Mouse (Mus musculus) neural tube, embryonic 13.5 days (tissue): Measurements from ENCODE around the gene Srrm3. TPM values are rescaled to one million over a fixed set of nuclear protein-coding genes. Genes with fewer than 3 reads are reported as not detected.
A peak's percentile ranks its signal among the peaks of the same experiment; 100 is the strongest.

Source experiments
- ATAC-seq: fragments of 200-750 bp; cut with Nextera tagmentation; 2 replicates; pipeline ENCODE4 v1.8.0; 2017; ENCODE audit warnings: low read depth, mild to moderate bottlenecking, moderate TSS enrichment, moderate library complexity
- H3K27ac ChIP-seq: fragments of 300-500 bp; sonication (generic); replicated peaks from 2 replicates; pipeline ENCODE4 v1.5.1; 2015; ENCODE audit warnings: moderate library complexity, mild to moderate bottlenecking, inconsistent platforms
- H3K27me3 ChIP-seq: fragments of 300-500 bp; sonication (generic); 2 replicates; pipeline ENCODE4 v1.6.1; 2015; ENCODE audit warnings: mild to moderate bottlenecking, inconsistent platforms
- H3K36me3 ChIP-seq: fragments of 300-500 bp; sonication (generic); 2 replicates; pipeline ENCODE4 v1.6.1; 2015; ENCODE audit warnings: mild to moderate bottlenecking, inconsistent platforms
- H3K4me1 ChIP-seq: fragments of 300-500 bp; sonication (generic); replicated peaks from 2 replicates; pipeline ENCODE4 v1.6.1; 2015; ENCODE audit warnings: inconsistent platforms
- H3K4me2 ChIP-seq: fragments of 300-500 bp; sonication (generic); 2 replicates; pipeline ENCODE4 v1.6.1; 2015; ENCODE audit warnings: inconsistent platforms, mild to moderate bottlenecking, moderate library complexity
- H3K4me3 ChIP-seq: fragments of 300-500 bp; sonication (generic); 2 replicates; pipeline ENCODE4 v1.5.1; 2015; ENCODE audit warnings: mild to moderate bottlenecking, inconsistent platforms
- H3K9ac ChIP-seq: fragments of 300-500 bp; sonication (generic); 2 replicates; pipeline ENCODE4 v1.6.1; 2015; ENCODE audit warnings: moderate library complexity, mild to moderate bottlenecking, inconsistent platforms
- H3K9me3 ChIP-seq: fragments of 300-500 bp; sonication (generic); 2 replicates; pipeline ENCODE4 v1.6.1; 2016; ENCODE audit warnings: inconsistent platforms
- WGBS: fragments of 180-500 bp; shearing (Covaris S2); methylation state at CpG from one replicate; pipeline ENCODE4 v1.1.7; 2015; 5-methylcytosine and 5-hydroxymethylcytosine counted together
- polyA plus RNA-seq: library from polyadenylated mRNA; unstranded; fragments of >200 nt; fragmentation: Nextera tagmentation; extraction: Ambion mirVana; gene quantifications from 2 replicates; pipeline ENCODE4 v1.2.1, GENCODE M21; 2015

Gene Srrm3
- polyA plus RNA-seq: 77.2 and 85.9 TPM in 2 replicates

DNA sequence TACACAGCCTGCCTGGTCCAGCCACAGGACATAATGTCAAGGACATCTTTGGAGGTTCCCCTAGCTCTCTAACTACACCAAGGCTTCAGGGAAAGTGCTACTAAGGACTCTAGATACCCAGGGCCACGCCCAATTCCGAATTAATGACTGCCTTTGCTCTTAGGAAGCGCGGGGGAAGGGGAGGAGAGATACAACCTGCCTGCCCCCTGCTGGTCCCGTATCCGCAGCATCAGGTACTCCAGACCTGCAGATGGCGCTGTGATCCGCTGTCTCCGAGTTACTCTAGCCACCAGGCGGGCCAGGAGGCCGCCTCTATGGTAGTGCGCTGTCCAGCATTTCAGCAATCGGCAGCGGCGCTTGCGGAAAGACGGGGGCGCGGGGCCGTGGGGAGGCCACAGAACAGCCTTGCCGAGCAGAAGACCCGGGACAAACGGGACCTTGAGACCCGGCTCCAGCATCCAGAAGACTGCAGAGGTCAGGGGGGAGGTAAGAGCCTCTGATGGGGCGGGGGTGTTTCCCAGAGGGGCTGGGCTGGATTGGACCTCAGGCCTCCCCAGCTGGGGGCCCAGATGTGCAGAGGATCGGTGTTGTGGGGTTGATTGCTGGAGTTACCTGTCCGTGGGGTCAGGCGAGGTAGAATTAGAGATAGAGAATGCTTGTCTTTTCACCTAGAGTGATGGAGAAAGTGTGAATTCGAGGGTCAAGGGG, at the start of gene Srrm3:
Gene Srrm3 (plus strand): TSS at position 336 of the 708 bp plus-strand sequence.
- WGBS: 4% methylated on average over 29 of the region's 29 CpGs
- Histone ChIP-seq H3K36me3 (no peaks in the 10 kb centered on the region), H3K9ac (peak within 1 kb of the TSS; percentile 94), H3K27me3 (no peaks in the 10 kb centered on the region), H3K4me2 (peak within 1 kb of the TSS; percentile 91), H3K4me3 (peak within 1 kb of the TSS; percentile 75), H3K4me1 (peaks cover 54% of the 10 kb centered on the region), H3K9me3 (no peaks in the 10 kb centered on the region), H3K27ac (peak within 1 kb of the TSS; percentile 78)
- peak; percentile 54; the same call in 1 of the 2 replicates for ATAC-seq

- H3K9me3 ChIP-seq: no peaks in the 10 kb centered on the region
- no peaks in the 10 kb centered on the region for H3K4me1 ChIP-seq
- no peak overlapping the region for H3K4me2 ChIP-seq
- no peak overlapping the region for H3K27ac ChIP-seq
- H3K9ac ChIP-seq: no peak overlapping the region
- no peak for ATAC-seq
- H3K27me3 ChIP-seq: no peaks in the 10 kb centered on the region
- no peaks in the 10 kb centered on the region for H3K36me3 ChIP-seq
- WGBS: 74% methylated on average over 3 of the region's 3 CpGs
- H3K4me3 ChIP-seq: no peak overlapping the region
These were observed 44.8 kb upstream of the Srrm3 start for GRCm38 (mm10) chr5:135761881-135762280.

DNA sequence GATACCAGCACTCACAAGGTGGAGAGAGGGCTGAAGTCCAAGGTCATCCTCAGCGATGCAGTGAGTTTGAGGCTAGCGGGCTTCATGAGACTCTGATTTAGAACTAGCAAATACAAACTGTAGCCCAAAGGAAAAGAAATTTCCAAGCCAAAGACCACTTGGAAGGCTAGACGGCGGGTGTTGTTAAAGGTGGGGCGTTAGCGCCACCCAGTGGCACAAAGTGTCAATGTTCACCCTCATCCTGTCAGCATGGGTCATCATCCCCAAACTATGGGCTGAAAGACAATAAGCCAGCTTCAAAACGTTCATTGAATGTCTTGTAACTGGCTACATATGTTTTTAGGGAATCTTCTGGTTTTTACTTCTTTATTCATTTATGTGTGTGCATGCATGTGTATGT, 43.2 kb upstream of the Srrm3 start:
- no peak overlapping the region for H3K4me2 ChIP-seq
- H3K9me3 ChIP-seq: no peaks in the 10 kb centered on the region
- H3K27ac ChIP-seq: no peak overlapping the region
- WGBS: 6% methylated on average over 7 of the region's 7 CpGs
- no peaks in the 10 kb centered on the region for H3K27me3 ChIP-seq
- H3K4me1 ChIP-seq: no peaks in the 10 kb centered on the region
- H3K4me3 ChIP-seq: no peak overlapping the region
- H3K36me3 ChIP-seq: no peaks in the 10 kb centered on the region
- no peak overlapping the region for H3K9ac ChIP-seq
- no peak for ATAC-seq

DNA sequence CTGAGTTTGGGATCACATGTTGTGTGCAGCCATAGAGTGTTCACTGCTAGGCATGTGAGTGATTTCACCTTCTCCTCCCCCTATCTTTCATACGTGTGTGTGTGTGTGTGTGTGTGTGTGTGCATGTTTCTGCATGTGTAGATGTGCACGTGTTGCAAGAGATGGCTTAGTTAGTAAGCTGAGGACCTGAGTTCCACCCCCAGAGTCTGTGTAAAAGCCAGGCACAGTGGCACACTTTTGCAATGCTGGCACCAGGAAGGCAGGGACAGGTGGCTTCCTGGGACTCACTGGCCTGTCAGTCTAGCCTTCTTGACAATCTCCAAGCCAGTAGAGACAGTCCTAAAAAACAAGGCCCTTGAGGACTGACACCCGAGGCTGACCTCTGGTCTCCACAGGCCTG, 41.7 kb upstream of the Srrm3 start:
- 75% methylated on average over 3 of the region's 3 CpGs for WGBS
- Histone ChIP-seq H3K9me3 (no peaks in the 10 kb centered on the region), H3K4me2 (no peak overlapping the region), H3K27ac (no peak overlapping the region), H3K36me3 (no peaks in the 10 kb centered on the region), H3K27me3 (no peaks in the 10 kb centered on the region), H3K4me3 (no peak overlapping the region), H3K9ac (no peak overlapping the region), H3K4me1 (no peaks in the 10 kb centered on the region)
- no peak for ATAC-seq

- ATAC-seq: no peak
- Histone ChIP-seq H3K9me3 (no peaks in the 10 kb centered on the region), H3K4me2 (no peak overlapping the region), H3K36me3 (no peaks in the 10 kb centered on the region), H3K9ac (no peak overlapping the region), H3K27ac (no peak overlapping the region), H3K4me3 (no peak overlapping the region), H3K4me1 (peaks cover 5% of the 10 kb centered on the region), H3K27me3 (no peaks in the 10 kb centered on the region)
- 67% methylated on average over 3 of the region's 3 CpGs for WGBS
These were observed 34.2 kb upstream of the Srrm3 start for GRCm38 (mm10) chr5:135772519-135772918.

DNA sequence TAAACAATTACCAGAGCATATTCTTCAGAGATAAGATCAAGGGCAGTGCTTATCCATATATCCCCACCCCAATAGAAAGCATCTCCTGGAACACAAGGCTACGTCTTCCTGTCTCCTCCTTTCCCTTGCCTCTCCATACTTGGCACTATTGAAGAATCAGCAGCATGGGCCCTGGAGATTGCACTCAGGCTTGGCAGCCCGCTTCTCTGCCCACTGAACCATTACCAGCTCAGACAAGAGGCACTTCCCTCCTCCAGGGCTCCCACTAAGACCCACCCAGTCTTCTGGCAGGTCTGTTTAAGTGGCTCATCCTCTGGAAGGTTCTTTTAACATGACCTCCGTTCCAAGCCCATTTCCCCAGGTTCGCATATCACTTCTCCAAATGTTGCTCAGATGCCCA, 30.1 kb upstream of the Srrm3 start:
- Histone ChIP-seq H3K4me1 (peaks cover 31% of the 10 kb centered on the region), H3K27ac (no peak overlapping the region), H3K9ac (no peak overlapping the region), H3K9me3 (no peaks in the 10 kb centered on the region), H3K27me3 (no peaks in the 10 kb centered on the region), H3K4me3 (no peak overlapping the region), H3K4me2 (no peak overlapping the region), H3K36me3 (no peaks in the 10 kb centered on the region)
- 87% methylated on average over 4 of the region's 4 CpGs for whole genome bisulfite sequencing
- ATAC-seq: no peak

GRCm38 (mm10) chr5:135777796-135778470, 28.8 kb upstream of the Srrm3 start, which contains the start of gene Styxl1:
TSS of gene Styxl1 (minus strand) at chr5:135778385.
- Histone ChIP-seq H3K9ac (peak within 1 kb of the TSS; percentile 95), H3K4me2 (peak within 1 kb of the TSS; percentile 88), H3K27ac (peak within 1 kb of the TSS; percentile 94), H3K4me1 (peaks cover 34% of the 10 kb centered on the region), H3K9me3 (no peaks in the 10 kb centered on the region), H3K27me3 (no peaks in the 10 kb centered on the region), H3K36me3 (peaks cover 13% of the 10 kb centered on the region), H3K4me3 (peak within 1 kb of the TSS; percentile 64)
- WGBS: under 1% methylated on average over 45 of the region's 45 CpGs
- ATAC-seq: peak; percentile 94

DNA sequence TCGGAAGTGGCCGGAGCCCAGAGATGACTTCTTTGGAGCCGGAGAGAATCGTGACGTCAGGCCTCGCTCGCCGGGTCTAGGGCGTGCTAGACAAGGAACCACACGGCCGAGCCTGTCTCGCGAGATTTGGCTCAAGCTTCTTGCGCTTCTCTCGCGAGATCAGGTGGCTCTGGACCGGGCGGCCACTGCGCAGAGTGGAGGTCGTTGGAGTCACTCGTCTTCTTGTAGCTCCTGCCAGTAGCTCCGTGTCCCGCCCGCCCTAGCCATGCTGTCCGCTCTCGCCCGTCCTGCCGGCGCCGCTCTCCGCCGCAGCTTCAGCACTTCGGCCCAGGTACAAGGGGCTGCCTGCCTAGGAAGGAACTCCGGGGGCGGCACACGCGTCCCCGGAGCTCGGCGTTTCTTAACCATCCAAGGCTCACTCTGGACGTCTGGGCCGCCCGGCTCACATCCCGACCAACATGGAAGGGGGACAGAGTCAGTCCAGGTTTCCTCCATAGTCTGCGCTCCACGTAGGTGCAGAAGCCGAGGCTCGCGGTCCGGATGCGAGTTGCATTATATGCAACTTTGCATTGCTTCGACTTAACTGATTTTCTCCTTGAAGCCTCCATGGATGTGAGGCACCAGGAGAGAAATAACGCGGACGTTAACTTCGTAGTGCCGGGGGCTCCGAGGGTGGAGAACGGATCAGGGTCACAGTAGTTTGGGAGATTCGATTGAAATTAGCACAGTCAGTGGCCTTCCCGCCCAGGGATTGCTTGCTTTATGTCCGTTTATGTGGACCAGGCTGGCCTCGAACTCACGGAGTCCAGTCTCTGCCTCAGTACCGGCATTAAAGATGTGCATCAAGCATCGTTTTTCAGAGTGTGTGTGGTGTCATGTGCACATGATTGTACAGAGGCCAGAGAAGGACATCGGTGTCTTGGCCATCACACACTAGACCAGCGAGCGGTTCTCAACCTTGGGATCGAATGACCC, 27.9 kb upstream of the Srrm3 start, which contains the start of gene Mdh2:
Gene Mdh2 (plus strand): TSS at position 10 of the 975 bp plus-strand sequence.
- H3K4me3 ChIP-seq: peak within 1 kb of the TSS; percentile 64
- peak; percentile 98 for ATAC-seq
- under 1% methylated on average over 70 of the region's 70 CpGs for WGBS
- H3K9me3 ChIP-seq: no peaks in the 10 kb centered on the region
- peaks cover 21% of the 10 kb centered on the region for H3K36me3 ChIP-seq
- H3K9ac ChIP-seq: peak within 1 kb of the TSS; percentile 95
- no peaks in the 10 kb centered on the region for H3K27me3 ChIP-seq
- peak within 1 kb of the TSS; percentile 88 for H3K4me2 ChIP-seq
- H3K4me1 ChIP-seq: peaks cover 34% of the 10 kb centered on the region
- H3K27ac ChIP-seq: peak within 1 kb of the TSS; percentile 94

DNA sequence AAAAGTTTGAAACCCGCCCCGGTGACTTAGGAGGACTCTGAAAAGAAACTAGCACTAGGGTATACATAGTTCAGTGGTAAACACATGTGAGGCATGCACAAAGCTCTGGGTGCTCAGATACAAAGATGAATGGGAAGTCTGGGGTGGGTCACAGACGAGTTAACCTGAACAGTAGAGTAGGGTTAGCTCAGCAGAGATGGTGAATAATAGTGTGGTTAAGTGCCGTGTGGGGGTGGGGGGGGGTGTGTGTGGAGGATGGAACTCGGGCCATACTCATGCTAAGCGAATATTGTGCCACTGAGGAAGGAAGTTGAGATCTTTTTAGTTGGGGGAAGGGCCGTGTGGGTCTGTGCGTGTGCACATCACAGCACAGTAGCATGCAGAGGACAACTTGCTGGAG, 26.4 kb upstream of the Srrm3 start:
- Histone ChIP-seq H3K9me3 (no peaks in the 10 kb centered on the region), H3K4me3 (no peak overlapping the region), H3K9ac (peak overlapping the region; percentile 93), H3K4me1 (peaks cover 34% of the 10 kb centered on the region), H3K27me3 (no peaks in the 10 kb centered on the region), H3K4me2 (peak overlapping the region; percentile 88; the same call in 1 of the 2 replicates), H3K27ac (no peak overlapping the region), H3K36me3 (peaks cover 37% of the 10 kb centered on the region)
- 85% methylated on average over 8 of the region's 8 CpGs for WGBS
- ATAC-seq: no peak

DNA sequence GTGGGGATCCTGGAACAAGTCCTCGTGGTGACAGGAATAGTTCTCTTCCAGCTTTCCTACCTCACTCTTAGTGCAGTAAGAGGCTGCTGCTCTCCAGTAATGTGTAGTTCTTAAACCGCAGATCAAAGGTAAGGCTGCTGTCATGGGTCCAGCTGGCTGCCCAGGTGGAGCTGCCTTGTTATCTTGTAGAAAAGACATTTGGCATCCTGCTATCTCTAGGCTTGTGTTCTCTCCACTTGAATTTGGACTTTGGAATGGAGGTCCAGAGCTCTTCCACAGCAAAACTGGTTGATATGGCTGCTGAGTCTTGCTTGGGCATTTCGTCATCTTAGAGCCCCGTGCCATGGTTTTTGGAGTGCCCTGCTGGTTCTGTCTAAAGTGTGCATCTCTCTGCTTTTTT, 23.8 kb upstream of the Srrm3 start:
- peaks cover 62% of the 10 kb centered on the region for H3K36me3 ChIP-seq
- no peak for ATAC-seq
- H3K4me3 ChIP-seq: no peak overlapping the region
- no peaks in the 10 kb centered on the region for H3K27me3 ChIP-seq
- 85% methylated on average over 4 of the region's 4 CpGs for WGBS
- no peak overlapping the region for H3K27ac ChIP-seq
- peaks cover 26% of the 10 kb centered on the region for H3K4me1 ChIP-seq
- no peaks in the 10 kb centered on the region for H3K9me3 ChIP-seq
- no peak overlapping the region for H3K9ac ChIP-seq
- H3K4me2 ChIP-seq: no peak overlapping the region

DNA sequence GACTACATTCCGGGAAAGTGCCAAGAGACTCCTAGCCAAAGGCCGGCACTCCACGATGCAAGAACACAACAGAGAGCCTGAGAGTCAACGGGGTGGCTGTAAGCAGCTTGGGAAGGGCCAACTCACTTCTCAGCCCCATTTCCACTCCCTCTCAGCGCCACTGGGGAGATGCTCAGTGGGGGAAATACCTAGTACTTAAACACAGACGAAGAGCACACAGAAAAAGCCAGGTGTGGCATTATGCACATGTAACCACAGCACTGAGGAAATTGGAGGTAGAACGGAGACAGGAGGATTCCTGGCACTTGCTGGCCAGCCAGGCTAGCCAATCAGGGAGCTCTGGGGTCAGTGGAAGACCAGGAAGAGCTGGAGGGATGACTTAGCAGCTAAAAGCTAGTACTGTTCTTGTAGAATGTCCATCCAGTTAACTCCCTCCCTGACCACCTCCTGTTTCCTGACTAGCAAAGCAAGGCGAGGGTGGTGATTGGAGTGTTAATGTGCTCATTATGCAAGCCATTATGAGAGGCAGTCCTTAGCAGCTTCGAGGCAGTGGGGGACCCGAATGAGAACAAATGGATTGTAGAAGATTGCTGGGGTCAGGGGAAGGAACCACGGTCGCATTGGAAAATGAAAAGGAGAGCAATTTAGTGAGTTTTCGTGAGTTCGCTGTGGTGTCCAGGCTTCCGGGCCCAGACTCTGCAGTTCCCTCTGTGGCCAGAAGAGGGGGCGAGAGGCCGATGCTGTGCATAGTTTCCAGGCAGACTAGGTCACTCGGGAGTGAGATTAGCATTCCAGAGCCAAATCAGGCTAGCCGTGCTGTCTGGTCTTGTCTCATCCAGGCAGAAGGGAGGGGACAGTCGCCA, 12.5 kb upstream of the Srrm3 start:
- H3K4me3 ChIP-seq: peak overlapping the region; percentile 14; the same call in 1 of the 2 replicates
- H3K27ac ChIP-seq: peak overlapping the region; percentile 93
- H3K9ac ChIP-seq: peak overlapping the region; percentile 64
- ATAC-seq: peak; percentile 94
- H3K4me1 ChIP-seq: peaks cover 15% of the 10 kb centered on the region
- H3K9me3 ChIP-seq: no peaks in the 10 kb centered on the region
- WGBS: 8% methylated on average over 20 of the region's 20 CpGs
- no peaks in the 10 kb centered on the region for H3K27me3 ChIP-seq
- peaks cover 30% of the 10 kb centered on the region for H3K36me3 ChIP-seq
- peak overlapping the region; percentile 42 for H3K4me2 ChIP-seq
